Mouse (Mus musculus): ENCODE measurements around the gene Bmf.

DNA sequence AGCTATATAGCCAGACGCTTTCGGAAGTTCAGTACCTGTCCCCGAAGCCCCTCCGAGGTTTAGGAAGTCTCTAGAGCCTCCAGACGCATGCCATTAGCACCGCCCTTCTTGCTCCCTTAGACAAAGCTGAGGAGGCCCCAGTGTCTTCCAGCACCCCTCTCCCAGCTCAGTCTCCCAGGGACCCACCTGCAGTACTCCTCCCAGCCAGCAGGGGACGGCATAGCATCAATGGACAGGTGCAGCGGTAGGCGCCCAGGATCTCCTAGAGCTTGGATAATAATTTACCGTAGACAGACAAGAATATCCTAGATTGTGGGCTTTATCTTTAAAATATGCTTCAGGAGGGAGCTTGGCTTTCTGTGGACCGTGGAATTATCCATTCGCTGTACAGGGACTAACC is 62.6 kb downstream of the Bmf start:
- peak in 2 of 3 experiments; percentile 52 for TF ChIP-seq MYOD1 (IDR thresholded peaks at IDR 0.05; ENCODE audit: control insufficient read depth in 1 of 3, insufficient read length in 2 of 3, low read depth in 2 of 3)
- no peak for TF ChIP-seq POLR2A (IDR thresholded peaks at IDR 0.05; ENCODE audit: insufficient read length, low read depth)
- no peak for TF ChIP-seq TCF3 (IDR thresholded peaks at IDR 0.05; ENCODE audit: insufficient read length, low read depth)
- TF ChIP-seq POLR2AphosphoS2 (IDR thresholded peaks at IDR 0.05; ENCODE audit: insufficient read length, low read depth), result no peak
- TF ChIP-seq CEBPB (IDR thresholded peaks at IDR 0.05; ENCODE audit: insufficient read depth, poor library complexity, severe bottlenecking), result no peak
- no peak for TF ChIP-seq TCF12 (IDR thresholded peaks at IDR 0.05; ENCODE audit: insufficient read depth, poor library complexity, severe bottlenecking)
- TF ChIP-seq USF1 (IDR thresholded peaks at IDR 0.05; ENCODE audit: low read depth), result no peak
- TF ChIP-seq MAX (IDR thresholded peaks at IDR 0.05; ENCODE audit: low read depth), result no peak
- no peak for TF ChIP-seq E2F4 (IDR thresholded peaks at IDR 0.05; ENCODE audit: insufficient read depth)
- TF ChIP-seq MYOG (IDR thresholded peaks at IDR 0.05; ENCODE audit: control insufficient read depth in 1 of 3, insufficient read depth in 1 of 3, insufficient read length in 2 of 3, low read depth in 2 of 3), result peak in 1 of 3 experiments; percentile 52
